Mouse (Mus musculus) cerebellum, adult 2 months (tissue): ENCODE measurements at regions not wholly inside any gene's neighbourhood (a gene's known extent, or its start where the extent isn't known, plus 50 kb on each side); places are given as distances from the start of the nearest gene placed in this dataset.

Source experiments
- CTCF ChIP-seq: fragments of 200-500 bp; IDR thresholded peaks from 2 replicates; pipeline ENCODE4 v1.5.1; 2011; ENCODE audit warnings: low read depth, mild to moderate bottlenecking, control low read depth, low read length, moderate library complexity, borderline replicate concordance; ENCODE audit not compliant: insufficient read depth
- POLR2A ChIP-seq: fragments of 200-500 bp; IDR thresholded peaks from 2 replicates; pipeline ENCODE4 v1.6.1; 2011; ENCODE audit warnings: low read length, control low read depth, borderline replicate concordance; ENCODE audit not compliant: insufficient read depth

- TF ChIP-seq CTCF (no peak), POLR2A (no peak)
Observed at GRCm38 (mm10) chr9:51394372-51394771, 65.7 kb upstream of the 1810046K07Rik start.
